Mouse (Mus musculus): ENCODE measurements around the gene Slc22a4.
"Not testable (repeated sequence)": the region's sequence is repeated elsewhere in the genome, so short reads cannot be mapped to it uniquely, and the experiment has no call there.

Gene Slc22a4

GRCm38 (mm10) chr11:54006362-54006761 lies 21.5 kb downstream of the Slc22a4 start:
- not testable (repeated sequence) for DNase-seq (ENCODE audit: low spot score in 2 of 2)

- no peak for DNase-seq (ENCODE audit: low spot score in 2 of 2)
These were observed 23.2 kb downstream of the Slc22a4 start for GRCm38 (mm10) chr11:54004734-54005133.

GRCm38 (mm10) chr11:54004221-54004620 lies 23.7 kb downstream of the Slc22a4 start:
- no peak for DNase-seq (ENCODE audit: low spot score in 2 of 2)

DNA sequence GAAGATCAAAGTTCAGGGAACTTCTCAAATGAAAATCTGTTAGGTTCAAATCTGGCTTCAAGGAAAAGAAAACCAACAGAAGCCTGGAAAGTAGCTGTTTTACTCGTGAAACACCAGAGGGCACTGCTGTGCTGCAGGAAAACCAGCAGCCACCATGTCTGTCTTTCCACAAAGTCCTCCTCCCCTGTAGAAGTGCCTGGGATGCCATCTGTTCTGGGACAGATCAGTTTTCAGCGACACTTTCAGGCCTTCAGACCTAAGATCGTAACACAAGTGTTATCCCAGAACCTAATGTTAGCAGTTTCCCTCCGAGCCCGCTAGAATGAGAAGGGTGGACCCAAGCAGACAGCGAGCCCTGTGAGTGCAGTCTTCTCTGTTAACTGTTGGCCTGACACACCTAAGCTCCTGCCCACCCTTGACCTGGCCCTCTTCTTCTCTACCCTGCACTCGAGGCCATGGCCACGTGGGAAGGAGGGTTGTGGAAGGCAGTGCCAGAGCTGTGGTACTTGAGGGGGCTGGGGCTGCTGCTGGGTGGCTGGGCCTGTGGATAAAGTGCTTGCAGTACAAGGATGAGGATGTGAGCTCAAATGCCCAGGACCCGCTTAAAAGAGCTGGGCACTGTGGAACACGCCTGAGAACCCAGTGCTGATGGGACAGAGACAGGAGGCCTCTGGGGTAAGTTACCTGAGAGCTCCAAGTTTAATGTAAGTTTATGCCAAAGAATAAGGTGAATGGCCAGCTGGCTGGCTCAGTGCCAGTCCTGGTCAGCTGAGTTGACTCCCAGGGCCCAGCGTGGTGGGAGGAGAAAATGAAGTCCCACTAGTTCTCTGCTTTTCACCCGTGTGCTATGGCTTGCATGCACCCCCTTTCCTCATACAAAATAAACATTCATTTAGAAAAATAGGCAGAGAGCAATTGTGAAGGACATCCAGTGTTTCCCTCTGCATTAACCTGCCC lies 24.9 kb downstream of the Slc22a4 start:
- peak; percentile 48 to 76 for DNase-seq (ENCODE audit: low spot score in 2 of 2)

- peak; percentile 81 to 82 for DNase-seq (ENCODE audit: low spot score in 2 of 2)
These were observed 25.6 kb downstream of the Slc22a4 start for GRCm38 (mm10) chr11:54002147-54002760.

DNA sequence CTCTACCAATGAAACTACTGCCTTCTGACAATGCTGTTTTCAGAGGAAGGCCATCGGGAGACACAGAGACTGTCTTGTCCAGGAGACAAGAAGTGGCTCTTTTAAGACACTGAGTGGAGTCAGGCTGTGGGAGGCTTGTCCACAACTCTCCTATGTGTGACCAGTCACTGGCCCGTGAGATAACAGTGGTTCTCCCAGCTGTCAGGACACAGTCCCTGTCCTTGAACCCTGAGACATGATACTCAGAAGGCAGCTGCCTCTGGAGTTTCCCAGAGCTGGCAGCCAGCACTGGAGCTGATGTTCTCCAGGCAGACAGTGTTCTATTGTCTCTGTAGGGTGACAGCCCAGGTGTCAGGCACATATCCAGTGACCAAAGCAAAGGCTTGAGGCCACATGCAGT lies 30.2 kb downstream of the Slc22a4 start:
- no peak for DNase-seq (ENCODE audit: low spot score in 2 of 2)

DNA sequence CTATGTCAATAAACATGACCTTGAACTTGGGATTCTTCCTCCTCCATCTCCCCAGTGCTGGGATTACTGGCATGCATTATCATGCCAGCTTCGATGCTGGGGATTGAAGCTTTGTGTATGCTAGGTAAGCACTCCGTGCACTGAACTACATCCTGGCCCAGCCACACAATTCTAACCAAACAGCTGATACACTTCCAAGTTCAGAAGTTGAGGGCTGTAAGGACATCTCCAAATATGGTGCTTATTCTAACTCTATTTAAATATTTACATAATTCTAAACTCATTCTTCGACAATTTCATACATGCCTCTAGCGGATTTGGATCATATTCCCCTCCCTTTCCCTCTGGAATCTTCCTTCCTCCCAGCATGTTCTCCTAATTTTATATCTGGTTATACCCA lies 35.6 kb downstream of the Slc22a4 start:
- no peak for DNase-seq (ENCODE audit: low spot score in 2 of 2)

DNA sequence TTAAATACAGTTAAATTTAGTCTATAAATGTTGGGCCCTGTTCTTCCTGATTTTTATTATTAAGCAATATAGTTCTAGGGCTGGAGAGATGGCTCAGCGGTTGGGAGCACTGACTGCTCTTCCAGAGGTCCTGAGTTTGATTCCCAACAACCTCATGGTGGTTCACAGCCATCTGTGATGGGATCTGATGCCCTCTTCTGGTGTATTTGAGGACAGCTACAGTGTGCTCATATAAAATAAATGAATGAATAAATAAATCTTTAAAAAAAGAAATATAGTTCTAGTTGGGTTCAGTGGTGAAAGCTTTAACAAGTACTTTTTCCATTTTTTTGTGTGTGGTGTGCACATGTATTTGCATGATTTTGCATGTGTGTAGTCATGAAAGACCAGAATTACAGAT lies 38.7 kb downstream of the Slc22a4 start:
- no peak for DNase-seq (ENCODE audit: low spot score in 2 of 2)

GRCm38 (mm10) chr11:53988081-53988480 lies 39.8 kb downstream of the Slc22a4 start:
- no peak for DNase-seq (ENCODE audit: low spot score in 2 of 2)

DNA sequence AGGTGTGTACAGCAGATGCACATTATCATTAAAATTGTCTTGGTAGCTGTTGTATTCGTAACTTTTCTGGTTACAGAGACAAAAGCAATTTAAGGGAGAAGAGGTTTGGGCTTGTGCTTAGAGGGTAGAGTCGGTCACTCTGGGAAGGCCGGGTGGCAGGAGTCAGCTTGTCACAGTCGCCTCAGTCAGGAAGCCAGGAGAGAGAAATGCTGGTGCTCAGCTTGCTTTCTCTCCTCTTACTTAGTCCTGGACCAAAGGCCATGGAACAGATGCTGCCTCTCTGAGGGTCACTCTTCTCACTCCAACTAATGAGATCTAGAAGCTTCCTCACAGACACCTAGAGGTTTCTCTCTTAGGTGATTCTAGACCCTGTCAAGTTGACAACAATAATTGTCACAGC lies 46.5 kb downstream of the Slc22a4 start:
- no peak for DNase-seq (ENCODE audit: low spot score in 2 of 2)

DNA sequence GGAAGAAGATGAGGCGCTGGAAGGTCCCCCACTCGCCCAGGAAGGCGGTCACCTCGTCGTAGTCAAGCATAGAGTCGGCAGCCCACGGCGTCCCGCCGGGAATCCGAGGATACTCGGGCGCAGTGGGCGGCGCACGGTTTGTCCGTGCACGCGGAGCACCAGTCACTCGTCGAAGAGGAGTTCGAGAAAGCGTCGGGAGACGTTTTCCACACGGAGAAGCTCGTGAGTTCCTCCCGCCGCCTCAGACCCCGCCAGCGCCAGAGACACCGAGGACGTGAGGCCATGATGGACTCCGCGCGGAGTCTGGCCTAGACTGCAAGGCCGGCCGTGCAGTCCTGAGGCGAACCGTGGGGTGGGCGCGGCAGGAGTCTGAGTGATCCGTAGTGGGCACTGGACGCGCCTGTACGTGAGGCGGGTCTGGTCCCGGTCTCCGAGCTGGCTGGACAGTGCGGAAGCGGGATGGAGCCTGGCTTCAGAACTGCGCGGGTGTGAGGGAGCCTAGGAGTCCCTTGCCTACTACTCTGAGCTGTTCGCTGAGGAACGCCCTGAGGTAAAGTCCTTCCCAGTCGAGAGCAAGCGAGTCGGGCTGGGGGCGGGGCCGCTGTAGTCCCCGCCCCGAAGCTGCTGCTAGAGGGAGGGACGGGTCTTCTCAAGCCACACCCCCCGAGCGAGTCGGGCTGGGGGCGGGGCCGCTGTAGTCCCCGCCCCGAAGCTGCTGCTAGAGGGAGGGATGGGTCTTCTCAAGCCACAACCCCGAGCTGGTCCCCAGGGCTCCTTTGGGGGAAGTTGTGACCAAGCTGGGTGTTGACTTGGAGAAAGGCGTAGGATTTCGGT lies 47.9 kb downstream of the Slc22a4 start, which contains the start of gene Slc22a21:
Gene Slc22a21, minus strand, starts transcription at position 545 of the 834 bp plus-strand sequence.
- peak; percentile 11 to 32 for DNase-seq (ENCODE audit: low spot score in 2 of 2)

DNA sequence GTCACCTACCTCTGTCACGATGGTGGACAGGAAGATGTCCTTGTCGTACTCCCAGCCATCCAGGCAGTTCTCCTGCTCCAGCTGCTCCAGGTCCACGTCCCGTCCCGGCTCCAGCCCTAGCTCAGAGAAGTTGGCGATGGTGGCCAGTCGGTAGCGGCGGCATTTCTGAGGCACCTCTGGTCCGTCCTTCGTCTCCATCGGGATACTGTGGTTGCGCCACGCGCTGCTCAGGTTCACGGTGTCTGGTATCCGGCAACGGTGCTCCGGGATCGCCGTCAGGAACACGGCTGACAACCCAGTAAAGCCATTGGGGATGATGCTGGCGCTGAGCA lies 48.5 kb downstream of the Slc22a4 start:
- not testable (repeated sequence) for DNase-seq (ENCODE audit: low spot score in 2 of 2)

GRCm38 (mm10) chr11:53977672-53978071 lies 50.2 kb downstream of the Slc22a4 start:
- DNase-seq (ENCODE audit: low spot score in 2 of 2) = no peak

- DNase-seq (ENCODE audit: low spot score in 2 of 2) = no peak
These were observed 52.3 kb downstream of the Slc22a4 start for GRCm38 (mm10) chr11:53975559-53975958.

- DNase-seq (ENCODE audit: low spot score in 2 of 2) = peak in 1 of 2 experiments; percentile 5
These were observed 68.9 kb downstream of the Slc22a4 start for GRCm38 (mm10) chr11:53958984-53959383.

DNA sequence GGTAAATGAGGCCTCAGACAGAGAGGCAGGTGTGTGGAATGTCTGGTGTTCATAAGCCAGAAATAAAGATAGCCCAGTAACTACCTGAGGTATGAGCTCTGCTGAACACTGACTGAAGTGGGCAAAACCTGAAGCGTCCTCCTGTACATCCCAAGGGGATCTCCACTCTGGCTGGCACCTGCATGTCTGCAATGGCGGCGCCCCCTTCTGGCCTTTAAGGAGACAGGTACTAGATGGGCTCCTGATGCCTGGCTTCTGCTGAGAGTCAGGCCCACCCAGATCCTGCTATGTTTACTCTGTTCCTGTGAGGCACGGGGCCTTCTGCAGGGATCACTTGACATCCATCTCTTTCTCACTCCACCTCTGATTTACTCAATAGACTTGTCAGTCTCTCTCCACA lies 69.7 kb downstream of the Slc22a4 start:
- DNase-seq (ENCODE audit: low spot score in 2 of 2) = peak; percentile 3 to 5

DNA sequence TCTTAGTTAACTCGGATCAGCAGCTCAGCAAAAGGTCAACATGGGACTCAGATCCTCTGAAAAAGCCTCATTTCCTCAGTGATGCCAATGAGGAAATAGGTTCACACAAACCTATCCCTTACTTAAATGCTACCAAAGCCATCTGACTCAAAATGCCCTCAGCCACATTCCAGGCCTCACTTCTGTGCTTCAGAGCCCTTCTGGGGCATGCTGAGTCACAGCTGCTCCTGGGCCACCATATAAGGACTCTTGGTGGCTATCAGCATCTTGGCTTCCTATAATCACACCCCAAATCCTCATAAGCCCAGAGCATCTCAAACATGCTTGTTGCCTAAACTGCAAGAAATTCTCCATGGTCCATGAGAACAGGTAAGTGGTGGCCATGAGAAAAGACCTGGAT lies 71.3 kb downstream of the Slc22a4 start:
- no peak for DNase-seq (ENCODE audit: low spot score in 2 of 2)

DNA sequence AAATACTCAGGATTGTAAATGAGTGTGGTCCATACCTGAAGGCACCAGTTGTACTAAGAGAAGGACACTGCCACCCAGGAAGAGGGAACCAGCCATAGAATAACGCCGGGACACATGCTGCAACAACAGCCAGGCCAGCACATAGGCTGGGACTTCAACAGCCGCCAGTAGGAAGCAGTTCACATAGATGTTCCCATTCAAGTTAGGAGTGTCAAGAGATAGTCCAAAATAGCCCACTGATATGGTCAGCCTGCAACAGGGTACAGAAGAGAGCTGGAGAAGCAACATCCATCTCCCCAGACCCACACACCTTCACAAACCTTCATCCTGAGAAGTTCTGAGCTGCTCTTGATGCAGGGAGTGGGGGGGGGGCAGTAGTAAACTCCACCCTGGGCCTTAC lies 73.2 kb downstream of the Slc22a4 start:
- DNase-seq (ENCODE audit: low spot score in 2 of 2) = no peak

DNA sequence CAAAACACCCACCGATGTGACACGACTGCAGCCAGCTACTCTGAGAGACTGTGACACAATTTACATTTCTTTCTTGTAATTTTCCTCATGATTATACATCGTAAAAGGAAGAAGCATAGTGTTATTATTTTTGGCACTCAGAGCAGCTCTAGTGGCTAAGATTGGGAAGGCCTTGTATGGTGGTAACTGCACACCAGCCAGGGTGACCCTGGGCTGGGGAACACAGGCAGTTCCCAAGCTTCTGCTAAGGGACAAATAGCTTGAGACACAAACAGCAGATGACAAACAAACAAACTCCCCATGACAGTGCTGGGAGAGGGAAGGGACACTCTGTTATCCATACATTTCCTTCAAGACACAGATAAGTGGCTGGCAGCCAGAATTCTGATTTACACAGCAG lies 77.8 kb downstream of the Slc22a4 start:
- DNase-seq (ENCODE audit: low spot score in 2 of 2) = peak in 1 of 2 experiments; percentile 10
